Mouse (Mus musculus) limb, embryonic 12.5 days (tissue): ENCODE measurements around the gene Nectin2. TPM values are rescaled to one million over a fixed set of nuclear protein-coding genes. Genes with fewer than 3 reads are reported as not detected.

Source experiments
- ATAC-seq: fragments of 200-750 bp; cut with Nextera tagmentation; 2 replicates; pipeline ENCODE4 v1.8.0; 2017; ENCODE audit warnings: low read depth, moderate TSS enrichment; ENCODE audit not compliant: insufficient number of reproducible peaks, insufficient read depth, low FRiP score, low TSS enrichment
- H3K27ac ChIP-seq: fragments of 300-500 bp; sonication (generic); 2 replicates; pipeline ENCODE4 v1.5.1; 2016; ENCODE audit warnings: mild to moderate bottlenecking, moderate library complexity
- H3K27me3 ChIP-seq: fragments of 300-500 bp; sonication (generic); 2 replicates; pipeline ENCODE4 v1.6.1; 2016; ENCODE audit warnings: mild to moderate bottlenecking, moderate library complexity
- H3K36me3 ChIP-seq: fragments of 300-500 bp; sonication (generic); 2 replicates; pipeline ENCODE4 v1.6.1; 2016; ENCODE audit warnings: mild to moderate bottlenecking, moderate library complexity
- H3K4me1 ChIP-seq: fragments of 300-500 bp; sonication (generic); replicated peaks from 2 replicates; pipeline ENCODE4 v1.6.1; 2016
- H3K4me2 ChIP-seq: fragments of 300-500 bp; sonication (generic); 2 replicates; pipeline ENCODE4 v1.6.1; 2016; ENCODE audit warnings: mild to moderate bottlenecking, moderate library complexity
- H3K4me3 ChIP-seq: fragments of 300-500 bp; sonication (generic); replicated peaks from 2 replicates; pipeline ENCODE4 v1.5.1; 2016; ENCODE audit warnings: mild to moderate bottlenecking
- H3K9ac ChIP-seq: fragments of 300-500 bp; sonication (generic); replicated peaks from 2 replicates; pipeline ENCODE4 v1.6.1; 2016; ENCODE audit warnings: mild to moderate bottlenecking, moderate library complexity
- H3K9me3 ChIP-seq: fragments of 300-500 bp; sonication (generic); 2 replicates; pipeline ENCODE4 v1.6.1; 2016; ENCODE audit warnings: mild to moderate bottlenecking, moderate library complexity
- WGBS: fragments of 180-500 bp; shearing (Covaris S2); methylation state at CpG from one replicate; pipeline ENCODE4 v1.1.7; 2016; 5-methylcytosine and 5-hydroxymethylcytosine counted together
- polyA plus RNA-seq: library from polyadenylated mRNA; unstranded; fragments of >200 nt; fragmentation: Nextera tagmentation; extraction: Ambion mirVana; gene quantifications from 2 replicates; pipeline ENCODE4 v1.2.1, GENCODE M21; 2016

The Nectin2 gene
- polyA plus RNA-seq, 1 experiment from 2014 or later, result 65.0 TPM

DNA sequence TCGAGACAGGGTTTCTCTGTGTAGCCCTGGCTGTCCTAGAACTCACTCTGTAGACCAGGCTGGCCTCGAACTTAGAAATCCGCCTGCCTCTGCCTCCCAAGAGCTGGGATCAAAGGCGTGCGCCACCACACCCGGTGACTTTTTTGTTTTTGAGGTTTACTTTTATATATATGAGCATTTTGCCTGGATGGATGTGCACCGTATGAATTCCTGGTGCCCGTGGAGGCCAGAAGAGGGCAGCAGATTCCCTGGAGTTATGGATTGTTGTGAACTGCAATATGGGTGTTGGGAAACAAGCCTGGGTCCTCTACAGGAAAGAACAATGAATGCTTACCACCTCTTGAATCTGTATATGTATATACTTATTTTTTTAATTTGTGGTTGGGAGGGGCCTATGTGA lies 2.4 kb upstream of the Nectin2 start:
- 75% methylated on average over 8 of the region's 8 CpGs for WGBS
- peaks cover 3% of the 10 kb centered on the region; the same call in 1 of the 2 replicates for H3K36me3 ChIP-seq
- H3K9me3 ChIP-seq, result no peaks in the 10 kb centered on the region
- H3K4me1 ChIP-seq, result peaks cover 23% of the 10 kb centered on the region
- H3K27ac ChIP-seq, result no peak overlapping the region
- no peak overlapping the region for H3K4me2 ChIP-seq
- H3K4me3 ChIP-seq, result no peak overlapping the region
- ATAC-seq, result no peak
- no peak overlapping the region for H3K9ac ChIP-seq
- H3K27me3 ChIP-seq, result no peaks in the 10 kb centered on the region

DNA sequence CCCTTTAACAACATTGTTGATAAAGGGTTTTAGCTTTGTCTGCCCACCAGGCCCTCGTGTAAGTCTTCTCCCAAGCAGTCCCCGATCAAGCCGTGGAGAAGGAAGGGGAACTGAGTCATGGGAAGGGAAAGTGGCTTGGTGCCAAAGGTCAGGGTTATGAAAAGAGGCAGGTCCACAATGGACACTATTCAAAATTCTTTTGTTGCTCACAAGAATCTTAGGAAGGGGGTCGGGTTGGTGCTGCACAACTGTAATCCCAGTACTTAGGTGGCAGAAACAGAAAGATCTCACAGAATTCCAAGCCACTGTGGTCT lies 744 bp upstream of the Nectin2 start:
- H3K4me2 ChIP-seq, result no peak overlapping the region
- H3K27me3 ChIP-seq, result no peaks in the 10 kb centered on the region
- no peak overlapping the region for H3K4me3 ChIP-seq
- 69% methylated on average over 4 of the region's 4 CpGs for WGBS
- no peak overlapping the region for H3K9ac ChIP-seq
- no peak for ATAC-seq
- H3K4me1 ChIP-seq, result peaks cover 40% of the 10 kb centered on the region
- no peak overlapping the region for H3K27ac ChIP-seq
- no peaks in the 10 kb centered on the region for H3K36me3 ChIP-seq
- no peaks in the 10 kb centered on the region for H3K9me3 ChIP-seq

- H3K36me3 ChIP-seq, result peaks cover 6% of the 10 kb centered on the region; the same call in 1 of the 2 replicates
- peak overlapping the region; percentile 85 for H3K9ac ChIP-seq
- no peaks in the 10 kb centered on the region for H3K9me3 ChIP-seq
- peak; percentile 93 for ATAC-seq
- peak overlapping the region; percentile 79 for H3K4me3 ChIP-seq
- peak overlapping the region; percentile 80 for H3K4me2 ChIP-seq
- H3K27me3 ChIP-seq, result no peaks in the 10 kb centered on the region
- peaks cover 42% of the 10 kb centered on the region for H3K4me1 ChIP-seq
- H3K27ac ChIP-seq, result peak overlapping the region; percentile 88
- WGBS, result under 1% methylated on average over 39 of the region's 46 CpGs
These were observed 680 bp downstream of the Nectin2 start for GRCm38 (mm10) chr7:19749389-19750216.

DNA sequence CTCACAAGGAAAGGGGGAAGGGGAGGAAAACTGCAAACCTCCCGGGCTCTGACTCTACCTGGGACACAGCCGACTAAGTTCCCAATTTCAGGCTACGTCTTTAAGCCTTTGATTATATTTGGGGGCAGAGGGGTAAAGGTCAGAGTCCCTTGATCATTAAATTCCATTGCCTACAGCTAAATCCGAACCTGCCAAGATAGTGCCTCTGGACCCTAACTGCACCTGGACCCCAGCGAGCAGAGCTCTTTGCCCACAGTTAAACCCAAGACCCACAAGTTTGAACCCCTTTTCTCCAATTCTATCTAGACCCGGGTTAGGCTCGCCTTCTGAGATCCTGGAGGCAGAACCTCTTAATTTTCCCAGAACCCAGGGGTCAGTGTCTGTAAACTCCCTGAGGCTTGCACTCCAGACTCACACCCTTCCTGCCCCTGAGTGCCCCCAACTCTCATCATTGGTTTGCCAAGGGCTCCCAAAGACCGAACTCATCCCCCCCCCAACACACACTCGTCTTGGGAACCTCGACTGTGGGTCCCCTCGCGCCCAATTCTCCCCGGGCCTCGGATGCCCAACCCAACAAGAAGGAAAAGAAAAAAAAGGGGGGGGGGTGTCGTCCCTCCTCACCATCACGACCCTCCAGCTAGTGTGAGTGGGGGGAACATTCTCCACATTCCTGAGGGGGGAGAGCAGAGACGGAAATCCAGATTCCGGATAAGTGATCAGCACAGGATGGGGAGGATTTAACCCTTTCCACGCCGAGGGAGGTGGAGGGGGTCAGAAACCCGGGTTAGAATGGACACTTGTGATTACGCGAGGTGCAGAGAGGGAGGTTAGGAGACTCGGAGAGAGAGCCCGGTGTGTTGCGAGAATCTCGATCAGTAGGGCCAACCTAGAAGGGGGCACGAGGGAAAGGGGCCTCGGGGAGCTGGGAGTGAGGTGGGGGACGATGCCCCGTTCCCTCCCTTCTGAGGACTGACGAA lies 1.8 kb downstream of the Nectin2 start:
- peak; percentile 16 for ATAC-seq
- Histone ChIP-seq H3K4me2 (peak overlapping the region; percentile 80), H3K9me3 (no peaks in the 10 kb centered on the region)

DNA sequence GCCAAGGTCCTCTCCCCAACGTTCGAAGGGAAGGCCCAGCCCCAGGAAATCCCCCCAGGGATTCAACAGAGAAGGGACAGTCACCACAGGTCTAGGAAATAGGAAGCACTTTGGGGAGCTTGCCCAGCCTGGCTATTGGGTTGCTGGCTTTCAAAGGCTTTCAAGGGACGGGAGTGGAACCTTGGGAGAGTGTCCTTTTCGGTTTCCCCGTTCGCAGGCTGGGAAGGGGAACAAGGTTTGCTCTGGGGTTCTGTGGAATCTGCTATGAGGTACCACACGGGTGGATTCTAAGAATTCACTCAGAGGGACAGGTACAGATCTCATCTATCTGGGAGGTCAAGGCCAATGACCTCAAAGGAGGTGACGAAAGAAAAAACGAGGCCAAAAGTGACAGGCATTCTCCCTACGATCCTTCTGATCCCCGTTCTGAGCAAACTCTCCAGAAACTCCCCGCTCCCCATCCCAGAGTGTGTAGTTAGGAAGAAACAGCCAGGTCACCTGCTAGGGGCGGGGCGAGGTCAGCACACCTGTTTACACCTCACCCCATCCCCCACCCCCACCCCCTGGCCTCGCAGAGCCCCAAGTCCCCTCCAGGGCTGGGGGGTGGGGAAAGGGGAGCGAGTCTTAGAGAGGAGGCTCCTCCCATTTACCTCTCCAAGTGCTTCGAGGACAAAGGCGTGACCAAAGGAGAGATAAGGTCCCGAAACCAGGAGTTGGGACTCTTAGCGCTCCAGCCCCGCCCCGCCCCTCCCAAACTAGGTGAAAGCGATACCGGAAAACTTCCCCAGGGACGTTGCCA lies 2.7 kb downstream of the Nectin2 start:
- no peak for ATAC-seq
- Histone ChIP-seq H3K4me2 (peak overlapping the region; percentile 80), H3K4me3 (peak overlapping the region; percentile 79), H3K9ac (peak overlapping the region; percentile 85), H3K9me3 (no peaks in the 10 kb centered on the region), H3K36me3 (peaks cover 22% of the 10 kb centered on the region), H3K27ac (no peak overlapping the region), H3K4me1 (peaks cover 44% of the 10 kb centered on the region), H3K27me3 (no peaks in the 10 kb centered on the region)
- WGBS, result 3% methylated on average over 25 of the region's 25 CpGs

More for the DNA sequence above, 1.8 kb downstream of the Nectin2 start:
- Histone ChIP-seq H3K9ac (peak overlapping the region; percentile 85), H3K27ac (peak overlapping the region; percentile 88), H3K4me3 (peak overlapping the region; percentile 79), H3K27me3 (no peaks in the 10 kb centered on the region), H3K36me3 (peaks cover 17% of the 10 kb centered on the region), H3K4me1 (peaks cover 44% of the 10 kb centered on the region)
- WGBS, result under 1% methylated on average over 32 of the region's 32 CpGs

DNA sequence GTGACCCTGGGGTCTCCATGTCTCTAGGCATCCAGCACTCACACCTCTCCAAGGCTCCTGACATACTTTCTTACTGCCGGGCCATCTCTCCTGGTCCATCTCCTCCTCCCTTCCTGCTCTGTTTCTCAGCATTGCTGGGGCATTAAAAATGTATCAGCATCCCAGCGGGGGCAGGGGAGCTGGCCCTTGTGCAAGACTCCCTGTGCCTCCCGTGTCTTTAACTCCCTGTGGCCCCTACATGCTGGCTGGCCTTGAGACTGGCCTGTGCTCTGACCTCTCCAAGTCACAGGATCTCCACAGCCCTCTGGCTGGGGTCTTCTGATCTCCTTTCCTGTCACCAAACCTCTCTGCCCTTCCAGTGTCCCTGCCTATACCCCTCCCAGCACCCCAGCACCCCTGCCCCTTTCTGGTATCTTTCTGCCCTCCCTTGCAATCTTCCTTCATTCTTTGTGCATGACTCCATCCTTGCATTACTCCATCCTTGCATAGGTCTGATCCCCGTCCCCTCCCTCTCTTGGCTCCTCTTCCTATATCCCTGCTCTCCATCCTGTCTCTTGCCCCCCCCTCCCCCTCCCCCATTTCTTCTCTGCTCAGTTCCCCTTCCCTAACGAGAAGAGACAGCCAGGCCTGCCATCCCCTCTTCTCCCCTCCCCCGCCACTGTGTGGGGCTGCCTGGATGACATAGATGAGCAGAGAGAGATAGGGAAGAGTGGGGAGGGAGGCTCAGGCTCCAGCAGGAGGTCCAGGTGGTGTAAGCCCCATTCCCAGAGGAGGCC lies 3.7 kb downstream of the Nectin2 start:
- H3K36me3 ChIP-seq, result peaks cover 27% of the 10 kb centered on the region
- H3K4me2 ChIP-seq, result peak overlapping the region; percentile 80
- no peak for ATAC-seq
- WGBS, result 42% methylated on average over 6 of the region's 6 CpGs
- peak overlapping the region; percentile 23 for H3K4me3 ChIP-seq
- H3K9me3 ChIP-seq, result no peaks in the 10 kb centered on the region
- H3K27ac ChIP-seq, result no peak overlapping the region
- peaks cover 48% of the 10 kb centered on the region for H3K4me1 ChIP-seq
- H3K27me3 ChIP-seq, result no peaks in the 10 kb centered on the region
- H3K9ac ChIP-seq, result peak overlapping the region; percentile 85; the same call in 1 of the 2 replicates

DNA sequence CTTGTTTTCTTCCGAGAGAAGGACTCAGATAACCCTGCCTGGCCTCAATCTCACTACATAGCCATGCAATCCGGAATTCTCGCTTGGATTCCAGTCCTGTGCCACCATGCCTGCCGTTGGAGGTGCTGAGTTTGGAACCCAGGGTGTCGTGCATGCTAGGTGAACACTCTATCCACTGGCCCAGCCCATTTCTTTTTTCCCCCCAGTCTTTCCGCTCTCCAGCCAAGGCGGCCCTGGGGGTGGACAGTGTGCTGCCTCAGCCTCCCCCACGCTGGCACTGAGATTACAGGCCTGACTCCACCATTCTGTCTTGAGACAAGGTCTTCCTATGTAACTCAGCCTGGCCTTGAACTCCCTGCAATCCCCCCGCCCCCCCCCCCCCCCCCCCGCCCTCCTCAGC lies 4.3 kb downstream of the Nectin2 start:
- Histone ChIP-seq H3K27me3 (no peaks in the 10 kb centered on the region), H3K9ac (no peak overlapping the region), H3K4me1 (peaks cover 50% of the 10 kb centered on the region), H3K4me3 (no peak overlapping the region), H3K9me3 (no peaks in the 10 kb centered on the region), H3K36me3 (peaks cover 33% of the 10 kb centered on the region), H3K27ac (no peak overlapping the region), H3K4me2 (peak overlapping the region; percentile 80; the same call in 1 of the 2 replicates)
- WGBS, result 85% methylated on average over 8 of the region's 10 CpGs
- no peak for ATAC-seq

GRCm38 (mm10) chr7:19744590-19745385 lies 5.5 kb downstream of the Nectin2 start:
- Histone ChIP-seq H3K9ac (no peak overlapping the region), H3K36me3 (peaks cover 44% of the 10 kb centered on the region), H3K4me1 (peaks cover 45% of the 10 kb centered on the region), H3K27ac (peak overlapping the region; percentile 67), H3K4me2 (no peak overlapping the region), H3K9me3 (no peaks in the 10 kb centered on the region), H3K4me3 (no peak overlapping the region), H3K27me3 (no peaks in the 10 kb centered on the region)
- WGBS, result 63% methylated on average over 14 of the region's 14 CpGs
- ATAC-seq, result no peak

DNA sequence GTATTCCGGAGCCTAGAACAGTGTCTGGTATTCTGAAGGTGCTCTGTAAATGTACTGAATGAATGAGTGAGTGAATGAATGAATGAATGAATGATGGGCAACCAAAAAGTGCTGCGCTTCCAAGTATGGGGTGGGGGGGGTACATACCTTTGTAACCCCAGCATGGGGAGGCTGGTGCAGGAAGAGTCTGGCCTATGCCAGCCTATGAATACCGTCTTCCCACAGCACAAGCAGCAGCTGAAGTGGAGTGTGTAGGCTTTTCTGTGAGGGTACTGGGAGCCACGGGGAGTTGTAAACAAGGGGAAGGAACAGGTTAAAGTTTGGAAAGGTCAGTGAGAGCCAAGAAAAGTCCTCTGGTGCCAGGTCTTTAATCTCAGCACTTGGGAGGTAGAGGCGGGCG lies 6.5 kb downstream of the Nectin2 start:
- Histone ChIP-seq H3K27me3 (no peaks in the 10 kb centered on the region), H3K9ac (no peak overlapping the region), H3K9me3 (no peaks in the 10 kb centered on the region), H3K4me2 (no peak overlapping the region), H3K4me1 (peaks cover 45% of the 10 kb centered on the region), H3K4me3 (no peak overlapping the region), H3K36me3 (peaks cover 48% of the 10 kb centered on the region), H3K27ac (no peak overlapping the region)
- 90% methylated on average over 6 of the region's 6 CpGs for WGBS
- ATAC-seq, result no peak

GRCm38 (mm10) chr7:19742468-19742867 lies 7.8 kb downstream of the Nectin2 start:
- H3K4me2 ChIP-seq, result no peak overlapping the region
- no peak overlapping the region for H3K9ac ChIP-seq
- H3K9me3 ChIP-seq, result no peaks in the 10 kb centered on the region
- no peaks in the 10 kb centered on the region for H3K27me3 ChIP-seq
- no peak overlapping the region for H3K27ac ChIP-seq
- H3K4me3 ChIP-seq, result no peak overlapping the region
- H3K4me1 ChIP-seq, result peaks cover 33% of the 10 kb centered on the region
- ATAC-seq, result no peak
- peaks cover 57% of the 10 kb centered on the region for H3K36me3 ChIP-seq
- 53% methylated on average over 5 of the region's 5 CpGs for WGBS
